Mouse (Mus musculus): Measurements from ENCODE around the gene Nop9. TPM values are rescaled to one million over a fixed set of nuclear protein-coding genes. Genes with fewer than 3 reads are reported as not detected.

The Nop9 gene
- 39.2 and 41.4 TPM in 2 replicates for polyA plus RNA-seq (2015; fragmentation: Nextera tagmentation; extraction: Ambion mirVana)

DNA sequence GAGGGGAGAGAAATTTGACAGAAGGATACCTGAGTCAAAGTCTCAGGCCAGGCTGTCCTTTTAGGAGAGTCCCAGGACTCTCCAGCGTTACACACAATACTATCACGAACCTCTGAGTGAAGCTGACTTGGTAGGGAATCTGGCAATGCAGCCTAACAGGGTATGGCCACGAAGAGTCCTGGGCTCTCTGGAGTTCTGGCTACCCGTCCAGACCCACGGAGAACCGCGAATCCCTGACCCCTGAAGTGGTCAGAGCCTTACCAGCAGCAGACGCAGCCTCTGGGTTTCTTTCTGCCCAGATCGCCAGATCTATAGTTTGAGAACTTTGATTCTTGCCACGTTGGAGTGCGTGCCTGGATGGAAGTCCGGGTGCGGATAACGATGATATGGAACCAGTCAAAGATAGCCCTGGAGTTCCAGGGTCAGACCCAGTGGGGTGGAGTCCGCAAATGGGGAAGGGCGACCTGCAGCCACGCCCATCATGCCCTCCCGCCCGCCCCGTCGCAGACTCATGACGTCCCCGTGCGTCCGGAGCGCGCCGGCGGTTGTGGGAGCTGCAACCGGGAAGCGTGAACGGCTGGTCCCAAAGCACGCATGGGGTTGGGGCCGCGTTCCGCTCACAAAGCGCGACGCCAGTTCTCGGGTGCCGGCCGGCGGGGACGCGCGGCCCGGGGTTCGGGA lies at the start of gene Nop9, which contains the start of gene Dhrs1:
TSS of gene Nop9 (plus strand) at position 514 of the 681 bp plus-strand sequence.
TSS of gene Dhrs1 (minus strand) at position 511 of the 681 bp plus-strand sequence.
- peak; percentile 87 for ATAC-seq (ENCODE audit: borderline replicate concordance, extremely low read depth, low FRiP score, low TSS enrichment)
- H3K27ac ChIP-seq, result peak within 1 kb of the TSS; percentile 16; the same call in 1 of the 2 replicates
- peaks cover 30% of the 10 kb centered on the region for H3K4me1 ChIP-seq
- H3K4me3 ChIP-seq, result peak within 1 kb of the TSS; percentile 73
- H3K9ac ChIP-seq, result peak within 1 kb of the TSS; percentile 78
- H3K27me3 ChIP-seq, result no peaks in the 10 kb centered on the region
- under 1% methylated on average over 48 of the region's 48 CpGs for whole genome bisulfite sequencing
- no peaks in the 10 kb centered on the region for H3K9me3 ChIP-seq
- H3K4me2 ChIP-seq, result peak within 1 kb of the TSS; percentile 92
- H3K36me3 ChIP-seq, result peaks cover 24% of the 10 kb centered on the region

DNA sequence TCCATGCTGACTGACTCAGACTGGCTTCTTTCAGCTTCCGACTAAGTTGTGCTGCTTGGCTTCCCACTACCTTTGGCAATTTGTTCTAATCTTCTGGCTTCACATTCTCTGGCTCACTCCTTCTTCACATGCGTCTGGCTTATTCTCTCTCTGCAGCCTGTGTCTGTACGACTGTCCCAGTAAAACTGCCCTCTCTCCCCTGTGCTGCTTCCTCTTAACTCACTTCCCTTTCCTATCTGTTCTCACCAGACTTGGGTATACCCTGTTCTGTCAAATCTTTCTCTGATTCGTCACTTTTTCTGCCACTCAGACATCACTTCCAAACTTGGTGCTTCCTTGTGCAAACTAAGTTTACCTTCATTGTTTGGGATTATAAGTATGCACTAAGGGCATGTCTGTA lies 48.3 kb upstream of the Nop9 start:
- ATAC-seq (ENCODE audit: borderline replicate concordance, extremely low read depth, low FRiP score, low TSS enrichment), result no peak
- no peaks in the 10 kb centered on the region for H3K27me3 ChIP-seq
- H3K27ac ChIP-seq, result no peak overlapping the region
- H3K4me2 ChIP-seq, result no peak overlapping the region
- H3K4me3 ChIP-seq, result no peak overlapping the region
- 76% methylated on average over 4 of the region's 4 CpGs for WGBS
- H3K9me3 ChIP-seq, result no peaks in the 10 kb centered on the region
- no peaks in the 10 kb centered on the region for H3K36me3 ChIP-seq
- H3K9ac ChIP-seq, result no peak overlapping the region
- no peaks in the 10 kb centered on the region for H3K4me1 ChIP-seq

DNA sequence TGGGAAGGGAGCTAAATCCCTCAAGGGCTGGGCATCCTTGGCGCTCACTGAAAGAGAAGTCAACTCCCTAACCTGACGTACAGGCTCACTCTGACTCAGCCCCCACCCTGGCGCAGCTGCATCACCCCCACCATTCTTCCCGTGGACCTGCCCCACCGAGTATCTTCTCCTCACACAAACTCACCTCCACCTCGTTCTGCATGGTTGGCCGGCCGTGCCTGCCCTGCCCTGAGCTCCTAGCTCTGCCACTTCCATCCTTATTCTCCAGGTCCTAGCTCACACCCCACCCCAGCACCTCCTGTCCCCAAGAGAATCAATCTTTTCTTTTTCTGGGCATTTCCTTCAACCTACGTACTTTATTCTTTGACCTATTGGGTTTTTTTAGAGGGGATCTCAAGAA lies 44.4 kb upstream of the Nop9 start:
- 64% methylated on average over 9 of the region's 9 CpGs for WGBS

GRCm38 (mm10) chr14:55702761-55703160 lies 42.7 kb upstream of the Nop9 start:
- Histone ChIP-seq H3K27me3 (no peaks in the 10 kb centered on the region), H3K9me3 (no peaks in the 10 kb centered on the region), H3K4me1 (no peaks in the 10 kb centered on the region), H3K36me3 (no peaks in the 10 kb centered on the region), H3K4me2 (no peak overlapping the region), H3K27ac (no peak overlapping the region), H3K9ac (no peak overlapping the region), H3K4me3 (no peak overlapping the region)
- 42% methylated on average over 6 of the region's 6 CpGs for WGBS
- no peak for ATAC-seq (ENCODE audit: borderline replicate concordance, extremely low read depth, low FRiP score, low TSS enrichment)

More for the DNA sequence above, 44.4 kb upstream of the Nop9 start:
- no peak for ATAC-seq (ENCODE audit: borderline replicate concordance, extremely low read depth, low FRiP score, low TSS enrichment)
- Histone ChIP-seq H3K4me2 (no peak overlapping the region), H3K4me1 (no peaks in the 10 kb centered on the region), H3K27ac (no peak overlapping the region), H3K9ac (no peak overlapping the region), H3K36me3 (no peaks in the 10 kb centered on the region), H3K27me3 (no peaks in the 10 kb centered on the region), H3K4me3 (no peak overlapping the region), H3K9me3 (no peaks in the 10 kb centered on the region)

DNA sequence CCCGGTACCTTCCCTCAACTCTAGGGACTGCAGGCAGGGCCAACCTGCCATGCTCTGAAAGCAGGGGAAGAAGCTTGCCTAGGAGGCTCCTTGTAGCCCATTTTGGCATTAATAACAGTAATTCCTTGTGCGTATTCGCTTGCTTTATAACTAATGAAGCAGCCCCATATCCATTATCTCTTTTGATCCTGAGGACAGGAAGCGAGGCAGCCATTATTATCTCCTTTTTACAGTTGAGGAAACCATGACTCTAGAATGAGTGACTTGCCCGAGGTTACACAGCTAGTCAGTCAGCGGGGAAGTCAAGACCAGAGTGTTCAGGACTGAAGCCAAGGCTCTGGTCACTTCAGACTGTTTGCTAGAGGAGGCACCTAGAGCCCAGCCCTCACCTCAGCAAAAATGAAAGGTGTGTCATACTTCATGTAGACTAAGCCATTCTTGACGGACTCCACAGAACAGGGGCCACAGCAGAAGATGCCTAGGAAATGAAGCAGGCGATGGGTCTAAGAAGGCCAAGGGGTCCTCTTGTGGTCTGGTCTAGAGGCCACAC lies 39.4 kb upstream of the Nop9 start:
- Histone ChIP-seq H3K9me3 (no peaks in the 10 kb centered on the region), H3K4me2 (no peak overlapping the region), H3K4me1 (no peaks in the 10 kb centered on the region), H3K4me3 (no peak overlapping the region), H3K9ac (no peak overlapping the region), H3K27me3 (no peaks in the 10 kb centered on the region), H3K36me3 (no peaks in the 10 kb centered on the region), H3K27ac (no peak overlapping the region)
- ATAC-seq (ENCODE audit: borderline replicate concordance, extremely low read depth, low FRiP score, low TSS enrichment), result no peak
- WGBS, result 85% methylated on average over 8 of the region's 8 CpGs

DNA sequence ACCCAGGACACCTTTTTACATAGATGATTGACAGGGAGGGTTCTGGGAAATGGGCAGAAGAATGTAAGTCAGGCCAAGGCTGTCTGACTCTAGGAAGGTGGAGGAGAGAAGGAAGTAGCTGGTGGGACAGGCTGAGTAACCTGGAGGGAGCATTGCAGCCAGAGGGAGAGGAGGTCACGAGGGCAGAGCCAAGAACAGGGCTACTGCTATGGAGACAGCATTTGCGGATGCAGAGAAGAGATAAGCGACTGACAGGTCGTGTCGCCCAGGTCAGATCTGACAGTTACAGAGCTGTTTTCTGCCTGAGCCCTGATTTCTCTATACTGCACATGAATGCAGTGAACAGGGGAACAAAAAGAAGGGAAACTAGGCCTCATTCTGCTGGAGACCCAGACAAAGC lies 38.1 kb upstream of the Nop9 start:
- Histone ChIP-seq H3K9me3 (no peaks in the 10 kb centered on the region), H3K27ac (no peak overlapping the region), H3K4me2 (no peak overlapping the region), H3K4me3 (no peak overlapping the region), H3K27me3 (no peaks in the 10 kb centered on the region), H3K4me1 (no peaks in the 10 kb centered on the region), H3K9ac (no peak overlapping the region), H3K36me3 (no peaks in the 10 kb centered on the region)
- WGBS, result 63% methylated on average over 5 of the region's 5 CpGs
- ATAC-seq (ENCODE audit: borderline replicate concordance, extremely low read depth, low FRiP score, low TSS enrichment), result no peak

GRCm38 (mm10) chr14:55709509-55709908 lies 36.0 kb upstream of the Nop9 start:
- Histone ChIP-seq H3K9ac (no peak overlapping the region), H3K27ac (no peak overlapping the region), H3K4me2 (no peak overlapping the region), H3K4me3 (no peak overlapping the region), H3K9me3 (no peaks in the 10 kb centered on the region), H3K4me1 (peaks cover 9% of the 10 kb centered on the region), H3K27me3 (peaks cover 5% of the 10 kb centered on the region), H3K36me3 (no peaks in the 10 kb centered on the region)
- WGBS, result 78% methylated on average over 4 of the region's 4 CpGs
- no peak for ATAC-seq (ENCODE audit: borderline replicate concordance, extremely low read depth, low FRiP score, low TSS enrichment)

DNA sequence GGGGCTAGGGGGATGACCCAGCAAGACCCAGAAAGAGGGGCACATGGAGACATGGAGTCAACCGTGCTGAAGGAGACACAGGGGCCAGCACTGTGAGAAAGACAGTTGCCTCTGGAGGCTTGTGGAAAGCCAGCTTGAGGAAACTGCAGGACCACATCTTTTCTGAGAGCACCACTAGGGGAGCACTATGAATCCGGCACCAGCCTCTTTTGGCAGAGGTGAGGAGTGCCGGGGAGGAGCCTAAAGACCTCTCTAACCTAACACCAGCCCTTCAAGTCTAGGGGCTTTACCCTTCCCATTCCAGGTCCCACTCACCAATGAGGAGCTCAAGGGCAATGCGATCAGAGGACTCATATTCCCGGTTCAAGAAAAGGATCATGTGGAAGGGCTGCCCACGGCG lies 33.7 kb upstream of the Nop9 start:
- Histone ChIP-seq H3K9ac (no peak overlapping the region), H3K27me3 (peaks cover 5% of the 10 kb centered on the region), H3K9me3 (no peaks in the 10 kb centered on the region), H3K4me2 (no peak overlapping the region), H3K36me3 (no peaks in the 10 kb centered on the region), H3K27ac (no peak overlapping the region), H3K4me3 (no peak overlapping the region), H3K4me1 (peaks cover 19% of the 10 kb centered on the region)
- no peak for ATAC-seq (ENCODE audit: borderline replicate concordance, extremely low read depth, low FRiP score, low TSS enrichment)
- 76% methylated on average over 7 of the region's 7 CpGs for WGBS

GRCm38 (mm10) chr14:55713007-55713728 lies 32.3 kb upstream of the Nop9 start:
- H3K4me2 ChIP-seq, result peak overlapping the region; percentile 54
- H3K27me3 ChIP-seq, result peaks cover 5% of the 10 kb centered on the region
- peak overlapping the region; percentile 24 for H3K4me3 ChIP-seq
- 0 out of 2 replicates have a peak overlapping the region, but pooled peaks have one; percentile 23 for H3K9ac ChIP-seq
- H3K36me3 ChIP-seq, result peaks cover 12% of the 10 kb centered on the region
- ATAC-seq (ENCODE audit: borderline replicate concordance, extremely low read depth, low FRiP score, low TSS enrichment), result peak; percentile 57; the same call in 1 of the 2 replicates
- WGBS, result 12% methylated on average over 25 of the region's 25 CpGs
- H3K9me3 ChIP-seq, result no peaks in the 10 kb centered on the region
- H3K27ac ChIP-seq, result peak overlapping the region; percentile 67
- peaks cover 19% of the 10 kb centered on the region for H3K4me1 ChIP-seq

DNA sequence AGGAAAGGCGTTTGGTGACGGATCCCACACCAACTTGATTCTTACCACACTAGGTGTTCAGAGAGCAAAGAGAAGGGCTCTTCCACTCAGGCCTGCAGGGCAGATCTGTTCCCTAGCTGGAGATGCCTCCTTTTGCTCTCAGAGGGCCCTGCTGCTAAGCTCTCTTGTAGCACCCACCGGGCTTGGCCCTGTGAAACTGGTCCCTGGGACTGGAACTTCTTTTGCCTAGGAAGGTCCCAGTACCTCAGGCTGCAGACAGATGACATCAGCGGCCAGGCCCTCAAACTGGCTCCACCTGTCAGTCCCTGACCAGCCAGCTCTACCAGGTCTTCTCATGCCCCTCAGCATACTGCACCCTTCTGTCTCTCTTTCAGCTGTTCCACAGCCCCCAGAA lies 31.8 kb upstream of the Nop9 start, which contains the start of gene Tgm1:
TSS of gene Tgm1 (minus strand) at position 198 of the 394 bp plus-strand sequence.
- Histone ChIP-seq H3K4me3 (peak within 1 kb of the TSS; percentile 24), H3K9ac (0 out of 2 replicates have a peak within 1 kb of the TSS, but pooled peaks have one; percentile 23), H3K27me3 (peaks cover 5% of the 10 kb centered on the region), H3K4me2 (peak within 1 kb of the TSS; percentile 54), H3K36me3 (peaks cover 17% of the 10 kb centered on the region), H3K9me3 (no peaks in the 10 kb centered on the region), H3K27ac (peak within 1 kb of the TSS; percentile 67), H3K4me1 (peaks cover 19% of the 10 kb centered on the region)
- ATAC-seq (ENCODE audit: borderline replicate concordance, extremely low read depth, low FRiP score, low TSS enrichment), result 0 out of 2 replicates have a peak, but pooled peaks have one; percentile 15
- 23% methylated on average over 4 of the region's 4 CpGs for WGBS

- WGBS, result 24% methylated on average over 6 of the region's 6 CpGs
- Histone ChIP-seq H3K9ac (no peak overlapping the region), H3K4me3 (no peak overlapping the region), H3K9me3 (no peaks in the 10 kb centered on the region), H3K36me3 (peaks cover 20% of the 10 kb centered on the region), H3K4me2 (no peak overlapping the region), H3K27me3 (peaks cover 5% of the 10 kb centered on the region), H3K4me1 (peaks cover 19% of the 10 kb centered on the region), H3K27ac (no peak overlapping the region)
- no peak for ATAC-seq (ENCODE audit: borderline replicate concordance, extremely low read depth, low FRiP score, low TSS enrichment)
Observed at GRCm38 (mm10) chr14:55714893-55715292, 30.6 kb upstream of the Nop9 start.

GRCm38 (mm10) chr14:55716271-55716670 lies 29.2 kb upstream of the Nop9 start:
- Histone ChIP-seq H3K4me2 (no peak overlapping the region), H3K27ac (no peak overlapping the region), H3K9me3 (no peaks in the 10 kb centered on the region), H3K36me3 (peaks cover 22% of the 10 kb centered on the region), H3K4me3 (no peak overlapping the region), H3K4me1 (peaks cover 25% of the 10 kb centered on the region), H3K9ac (no peak overlapping the region), H3K27me3 (peaks cover 5% of the 10 kb centered on the region)
- no peak for ATAC-seq (ENCODE audit: borderline replicate concordance, extremely low read depth, low FRiP score, low TSS enrichment)
- WGBS, result 88% methylated on average over 6 of the region's 6 CpGs

All from lung, embryonic 15.5 days (tissue).